Mouse (Mus musculus) frontal cortex, adult (tissue): ENCODE results near the gene Rabif.
"Not testable (repeated sequence)": the region's sequence is repeated elsewhere in the genome, so short reads cannot be mapped to it uniquely, and the experiment has no call there.

Experiments used
- ATAC-seq: cut with Nextera tagmentation; 2 replicates; pipeline ENCODE4 v1.9.2; 2017; ENCODE audit warnings: mild to moderate bottlenecking, moderate library complexity, mixed read lengths; ENCODE audit not compliant: low TSS enrichment

The Rabif gene

GRCm38 (mm10) chr1:134512584-134512983, 18.1 kb downstream of the Rabif start:
- no peak for ATAC-seq

GRCm38 (mm10) chr1:134513312-134513860, 18.9 kb downstream of the Rabif start:
- ATAC-seq = no peak

- no peak for ATAC-seq
Observed at GRCm38 (mm10) chr1:134513876-134514590, 19.6 kb downstream of the Rabif start.

GRCm38 (mm10) chr1:134515891-134516290, 21.4 kb downstream of the Rabif start:
- ATAC-seq = no peak

GRCm38 (mm10) chr1:134516491-134517198, 22.2 kb downstream of the Rabif start:
- ATAC-seq = no peak

- ATAC-seq = not testable (repeated sequence)
Observed at GRCm38 (mm10) chr1:134517841-134518240, 23.4 kb downstream of the Rabif start.

GRCm38 (mm10) chr1:134518677-134519076, 24.2 kb downstream of the Rabif start:
- ATAC-seq = peak; percentile 97

- not testable (repeated sequence) for ATAC-seq
Observed at GRCm38 (mm10) chr1:134519201-134519600, 24.8 kb downstream of the Rabif start.

GRCm38 (mm10) chr1:134520001-134520721, 25.7 kb downstream of the Rabif start:
- no peak for ATAC-seq

GRCm38 (mm10) chr1:134521163-134521562, 26.7 kb downstream of the Rabif start:
- ATAC-seq = no peak

- ATAC-seq = no peak
Observed at GRCm38 (mm10) chr1:134522325-134522724, 27.9 kb downstream of the Rabif start.

GRCm38 (mm10) chr1:134524424-134524823, 30.0 kb downstream of the Rabif start:
- no peak for ATAC-seq

- no peak for ATAC-seq
Observed at GRCm38 (mm10) chr1:134525015-134525414, 30.6 kb downstream of the Rabif start.

GRCm38 (mm10) chr1:134526752-134527151, 32.3 kb downstream of the Rabif start:
- no peak for ATAC-seq

GRCm38 (mm10) chr1:134530618-134531017, 36.2 kb downstream of the Rabif start:
- ATAC-seq = peak; percentile 65; the same call in 1 of the 2 replicates

- not testable (repeated sequence) for ATAC-seq
Observed at GRCm38 (mm10) chr1:134533710-134534109, 39.3 kb downstream of the Rabif start.

GRCm38 (mm10) chr1:134535054-134535453, 40.6 kb downstream of the Rabif start:
- no peak for ATAC-seq

- no peak for ATAC-seq
Observed at GRCm38 (mm10) chr1:134535513-134535912, 41.1 kb downstream of the Rabif start.

- no peak for ATAC-seq
Observed at GRCm38 (mm10) chr1:134540610-134541009, 46.2 kb downstream of the Rabif start.

- no peak for ATAC-seq
Observed at GRCm38 (mm10) chr1:134548231-134548630, 53.8 kb downstream of the Rabif start.

GRCm38 (mm10) chr1:134549632-134550132, 55.2 kb downstream of the Rabif start, which contains the start of gene Mgat4e:
Gene Mgat4e (minus strand): TSS chr1:134549682.
- no peak for ATAC-seq

GRCm38 (mm10) chr1:134551869-134552268, 57.4 kb downstream of the Rabif start:
- ATAC-seq = no peak
